Mouse (Mus musculus): Measurements from ENCODE around the gene Pxdn. TPM values are rescaled to one million over a fixed set of nuclear protein-coding genes. Genes with fewer than 3 reads are reported as not detected.
A peak's percentile ranks its signal among the peaks of the same experiment; 100 is the strongest.

Pxdn gene
- polyA plus RNA-seq, 1 experiment from 2014 or later, result 92.0 TPM

DNA sequence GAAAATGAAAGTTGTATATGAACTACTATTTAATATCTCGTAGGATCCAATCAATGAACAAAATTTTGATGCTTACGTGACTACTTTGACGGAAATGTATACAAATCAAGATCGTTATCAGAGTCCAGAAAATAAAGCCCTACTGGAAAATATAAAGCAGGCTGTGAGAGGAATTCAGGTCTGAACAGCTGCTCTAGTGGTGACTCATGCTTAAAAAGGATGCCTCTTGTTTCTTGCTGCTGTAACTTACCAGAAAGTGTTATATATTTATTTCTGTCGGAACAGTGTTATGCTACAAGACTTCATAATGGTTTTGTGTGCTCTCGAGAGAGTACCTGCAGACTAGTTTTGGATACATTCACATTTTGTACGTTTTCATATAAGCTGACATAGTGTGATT, 17.1 kb upstream of the Pxdn start:
- Histone ChIP-seq H3K4me3 (ENCODE audit: control insufficient read depth in 1 of 2, insufficient read depth in 1 of 2, low read depth in 1 of 2, low read length in 2 of 2) (no peak overlapping the region), H3K4me1 (ENCODE audit: control insufficient read depth in 2 of 2, insufficient read depth in 2 of 2, low read length in 2 of 2) (no peaks in the 10 kb centered on the region), H3K27me3 (ENCODE audit: control insufficient read depth, insufficient read depth, low read length) (no peaks in the 10 kb centered on the region), H3K4me2 (ENCODE audit: low read length) (no peak overlapping the region), H3K36me3 (ENCODE audit: control insufficient read depth, insufficient read depth, low read length) (no peaks in the 10 kb centered on the region), H3K9ac (ENCODE audit: low read length) (no peak overlapping the region), H3K27ac (replicated peaks in 1 of 2; ENCODE audit: control insufficient read depth in 1 of 2, insufficient read depth in 1 of 2, low read depth in 2 of 2, low read length in 2 of 2) (no peak overlapping the region), H3K9me3 (ENCODE audit: control insufficient read depth, low read length) (peaks cover 4% of the 10 kb centered on the region; the same call in 1 of the 2 replicates)
- no peak for ATAC-seq (ENCODE audit: insufficient number of reproducible peaks, insufficient read depth, low FRiP score, low read depth)
- whole genome bisulfite sequencing, result 74% methylated on average over 7 of the region's 7 CpGs

DNA sequence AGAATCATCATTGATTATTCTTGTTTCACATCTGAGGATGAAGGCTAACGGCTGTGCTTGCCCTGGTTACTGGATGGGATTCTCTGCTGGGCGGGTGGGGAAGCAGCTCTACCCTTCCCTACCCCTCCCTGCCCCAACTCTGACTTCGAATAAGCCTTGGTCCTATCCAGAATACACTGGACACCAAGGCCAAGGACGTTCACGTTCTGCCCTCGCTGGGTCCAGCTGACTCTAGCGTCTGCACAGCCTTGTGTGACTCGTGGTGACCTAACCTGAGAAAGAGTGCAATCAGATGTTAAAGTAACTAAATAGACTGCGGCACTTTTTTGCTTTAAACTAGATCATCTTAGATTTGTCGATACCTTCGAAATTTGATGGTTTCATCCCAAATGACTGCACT, 15.9 kb upstream of the Pxdn start:
- Histone ChIP-seq H3K9me3 (ENCODE audit: control insufficient read depth, low read length) (peaks cover 4% of the 10 kb centered on the region; the same call in 1 of the 2 replicates), H3K9ac (ENCODE audit: low read length) (no peak overlapping the region), H3K27me3 (ENCODE audit: control insufficient read depth, insufficient read depth, low read length) (no peaks in the 10 kb centered on the region), H3K27ac (replicated peaks in 1 of 2; ENCODE audit: control insufficient read depth in 1 of 2, insufficient read depth in 1 of 2, low read depth in 2 of 2, low read length in 2 of 2) (no peak overlapping the region), H3K4me1 (ENCODE audit: control insufficient read depth in 2 of 2, insufficient read depth in 2 of 2, low read length in 2 of 2) (no peaks in the 10 kb centered on the region), H3K4me3 (ENCODE audit: control insufficient read depth in 1 of 2, insufficient read depth in 1 of 2, low read depth in 1 of 2, low read length in 2 of 2) (no peak overlapping the region), H3K36me3 (ENCODE audit: control insufficient read depth, insufficient read depth, low read length) (no peaks in the 10 kb centered on the region), H3K4me2 (ENCODE audit: low read length) (no peak overlapping the region)
- WGBS, result 78% methylated on average over 11 of the region's 11 CpGs
- no peak for ATAC-seq (ENCODE audit: insufficient number of reproducible peaks, insufficient read depth, low FRiP score, low read depth)

DNA sequence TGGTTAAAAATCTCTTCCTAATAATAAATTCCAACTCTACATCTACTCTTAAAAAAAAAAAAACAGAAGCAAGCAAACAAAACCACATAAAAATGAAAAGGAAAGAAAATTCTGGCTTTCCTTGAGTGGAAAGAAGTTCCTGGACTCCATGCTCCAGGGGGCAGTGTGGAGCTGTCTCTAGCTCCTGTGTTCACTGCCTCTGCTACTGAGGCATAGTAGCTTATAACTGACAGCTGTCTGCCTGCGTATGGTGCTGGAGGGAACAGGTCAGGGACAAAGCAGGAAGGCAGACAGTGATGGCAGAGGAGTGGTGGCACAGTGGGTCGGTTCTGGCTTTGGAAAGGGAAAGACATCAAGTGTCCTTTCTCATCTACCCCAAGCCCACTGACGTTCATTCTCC, 10.5 kb upstream of the Pxdn start:
- H3K9ac ChIP-seq (ENCODE audit: low read length), result no peak overlapping the region
- no peaks in the 10 kb centered on the region for H3K36me3 ChIP-seq (ENCODE audit: control insufficient read depth, insufficient read depth, low read length)
- no peak overlapping the region for H3K27ac ChIP-seq (replicated peaks in 1 of 2; ENCODE audit: control insufficient read depth in 1 of 2, insufficient read depth in 1 of 2, low read depth in 2 of 2, low read length in 2 of 2)
- H3K4me1 ChIP-seq (ENCODE audit: control insufficient read depth in 2 of 2, insufficient read depth in 2 of 2, low read length in 2 of 2), result peaks cover 9 to 15% of the 10 kb centered on the region in 2 experiments
- no peaks in the 10 kb centered on the region for H3K27me3 ChIP-seq (ENCODE audit: control insufficient read depth, insufficient read depth, low read length)
- WGBS, result 38% methylated on average over 3 of the region's 3 CpGs
- H3K9me3 ChIP-seq (ENCODE audit: control insufficient read depth, low read length), result no peaks in the 10 kb centered on the region
- no peak overlapping the region for H3K4me2 ChIP-seq (ENCODE audit: low read length)
- H3K4me3 ChIP-seq (ENCODE audit: control insufficient read depth in 1 of 2, insufficient read depth in 1 of 2, low read depth in 1 of 2, low read length in 2 of 2), result no peak overlapping the region
- no peak for ATAC-seq (ENCODE audit: insufficient number of reproducible peaks, insufficient read depth, low FRiP score, low read depth)

DNA sequence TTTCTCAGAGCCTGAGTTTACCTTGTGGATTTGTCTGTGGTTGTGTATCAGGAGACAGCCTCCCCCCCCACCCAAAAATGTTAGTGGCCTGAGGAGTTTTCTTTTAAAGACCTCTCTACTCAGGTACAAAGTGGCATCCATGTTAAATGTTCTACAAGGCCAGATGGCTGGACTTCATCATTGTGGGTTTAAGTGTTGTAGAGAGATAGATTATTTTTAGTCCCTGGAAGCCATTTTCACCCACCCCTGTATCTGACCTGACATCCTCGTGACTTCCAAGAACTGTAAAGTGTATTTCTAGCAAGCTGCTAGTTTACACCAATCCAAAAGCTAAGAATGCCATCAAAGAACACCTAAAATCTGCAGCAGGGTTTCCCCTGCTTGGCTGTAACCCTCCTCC, 6.8 kb upstream of the Pxdn start:
- ATAC-seq (ENCODE audit: insufficient number of reproducible peaks, insufficient read depth, low FRiP score, low read depth), result no peak
- H3K27ac ChIP-seq (replicated peaks in 1 of 2; ENCODE audit: control insufficient read depth in 1 of 2, insufficient read depth in 1 of 2, low read depth in 2 of 2, low read length in 2 of 2), result peak overlapping the region in 1 of 2 experiments; percentile 30; a peak in 1 of 4 replicates
- 21% methylated on average over 1 of the region's 1 CpGs for WGBS

DNA sequence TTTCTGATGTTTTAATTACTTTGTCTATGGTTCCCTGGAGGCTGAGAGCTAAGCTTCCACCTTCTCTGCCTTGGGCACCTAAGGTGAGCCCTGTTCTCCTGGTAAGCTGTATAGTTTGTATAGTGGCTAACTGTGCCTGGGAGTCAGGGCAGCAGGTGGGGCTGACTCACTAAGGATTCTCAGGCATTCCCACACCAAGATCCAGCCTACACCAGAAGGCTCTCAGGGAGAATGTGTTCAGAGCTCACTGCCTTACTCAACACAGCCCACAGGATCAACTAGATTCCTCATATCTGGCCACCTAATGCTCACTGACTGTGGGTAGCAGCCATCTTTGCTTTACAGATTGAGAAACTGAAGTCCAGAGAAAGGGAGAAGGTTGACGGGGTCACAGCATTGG, 4.5 kb upstream of the Pxdn start:
- H3K27ac ChIP-seq (replicated peaks in 1 of 2; ENCODE audit: control insufficient read depth in 1 of 2, insufficient read depth in 1 of 2, low read depth in 2 of 2, low read length in 2 of 2), result no peak overlapping the region
- peaks cover 19 to 20% of the 10 kb centered on the region in 2 experiments for H3K4me1 ChIP-seq (ENCODE audit: control insufficient read depth in 2 of 2, insufficient read depth in 2 of 2, low read length in 2 of 2)
- no peaks in the 10 kb centered on the region for H3K9me3 ChIP-seq (ENCODE audit: control insufficient read depth, low read length)
- H3K4me3 ChIP-seq (ENCODE audit: control insufficient read depth in 1 of 2, insufficient read depth in 1 of 2, low read depth in 1 of 2, low read length in 2 of 2), result no peak overlapping the region
- WGBS, result 94% methylated on average over 1 of the region's 1 CpGs
- H3K27me3 ChIP-seq (ENCODE audit: control insufficient read depth, insufficient read depth, low read length), result no peaks in the 10 kb centered on the region
- ATAC-seq (ENCODE audit: insufficient number of reproducible peaks, insufficient read depth, low FRiP score, low read depth), result no peak
- H3K4me2 ChIP-seq (ENCODE audit: low read length), result no peak overlapping the region
- no peaks in the 10 kb centered on the region for H3K36me3 ChIP-seq (ENCODE audit: control insufficient read depth, insufficient read depth, low read length)
- H3K9ac ChIP-seq (ENCODE audit: low read length), result no peak overlapping the region

More for the DNA sequence above, 6.8 kb upstream of the Pxdn start:
- Histone ChIP-seq H3K27me3 (ENCODE audit: control insufficient read depth, insufficient read depth, low read length) (no peaks in the 10 kb centered on the region), H3K4me3 (ENCODE audit: control insufficient read depth in 1 of 2, insufficient read depth in 1 of 2, low read depth in 1 of 2, low read length in 2 of 2) (no peak overlapping the region), H3K36me3 (ENCODE audit: control insufficient read depth, insufficient read depth, low read length) (no peaks in the 10 kb centered on the region), H3K9ac (ENCODE audit: low read length) (no peak overlapping the region), H3K4me2 (ENCODE audit: low read length) (no peak overlapping the region), H3K4me1 (ENCODE audit: control insufficient read depth in 2 of 2, insufficient read depth in 2 of 2, low read length in 2 of 2) (peaks cover 14 to 15% of the 10 kb centered on the region in 2 experiments), H3K9me3 (ENCODE audit: control insufficient read depth, low read length) (no peaks in the 10 kb centered on the region)

DNA sequence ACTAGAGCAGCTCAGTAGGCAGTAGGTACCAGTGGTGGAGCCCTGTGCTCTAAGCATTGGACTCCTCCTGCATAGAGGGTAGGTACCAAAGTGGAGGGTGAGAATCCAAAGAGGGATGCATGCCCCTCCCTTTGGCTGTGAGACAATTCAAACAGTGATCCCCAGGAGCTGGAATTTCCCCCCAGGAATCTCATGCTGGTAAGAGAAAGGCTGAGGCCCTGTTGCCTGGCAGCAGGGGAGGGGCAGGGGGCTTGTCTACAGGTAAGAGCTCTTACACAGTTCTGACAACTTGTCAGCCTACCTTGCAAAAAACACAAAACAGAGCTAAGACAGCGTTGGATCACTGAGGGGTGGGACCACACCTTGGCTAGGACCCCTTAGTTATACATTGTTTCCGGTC, 3.9 kb upstream of the Pxdn start:
- no peaks in the 10 kb centered on the region for H3K36me3 ChIP-seq (ENCODE audit: control insufficient read depth, insufficient read depth, low read length)
- H3K27me3 ChIP-seq (ENCODE audit: control insufficient read depth, insufficient read depth, low read length), result no peaks in the 10 kb centered on the region
- WGBS, result 76% methylated on average over 2 of the region's 2 CpGs
- H3K4me3 ChIP-seq (ENCODE audit: control insufficient read depth in 1 of 2, insufficient read depth in 1 of 2, low read depth in 1 of 2, low read length in 2 of 2), result no peak overlapping the region
- no peak overlapping the region for H3K9ac ChIP-seq (ENCODE audit: low read length)
- ATAC-seq (ENCODE audit: insufficient number of reproducible peaks, insufficient read depth, low FRiP score, low read depth), result no peak
- no peak overlapping the region for H3K4me2 ChIP-seq (ENCODE audit: low read length)
- peaks cover 19 to 20% of the 10 kb centered on the region in 2 experiments for H3K4me1 ChIP-seq (ENCODE audit: control insufficient read depth in 2 of 2, insufficient read depth in 2 of 2, low read length in 2 of 2)
- no peaks in the 10 kb centered on the region for H3K9me3 ChIP-seq (ENCODE audit: control insufficient read depth, low read length)
- no peak overlapping the region for H3K27ac ChIP-seq (replicated peaks in 1 of 2; ENCODE audit: control insufficient read depth in 1 of 2, insufficient read depth in 1 of 2, low read depth in 2 of 2, low read length in 2 of 2)

DNA sequence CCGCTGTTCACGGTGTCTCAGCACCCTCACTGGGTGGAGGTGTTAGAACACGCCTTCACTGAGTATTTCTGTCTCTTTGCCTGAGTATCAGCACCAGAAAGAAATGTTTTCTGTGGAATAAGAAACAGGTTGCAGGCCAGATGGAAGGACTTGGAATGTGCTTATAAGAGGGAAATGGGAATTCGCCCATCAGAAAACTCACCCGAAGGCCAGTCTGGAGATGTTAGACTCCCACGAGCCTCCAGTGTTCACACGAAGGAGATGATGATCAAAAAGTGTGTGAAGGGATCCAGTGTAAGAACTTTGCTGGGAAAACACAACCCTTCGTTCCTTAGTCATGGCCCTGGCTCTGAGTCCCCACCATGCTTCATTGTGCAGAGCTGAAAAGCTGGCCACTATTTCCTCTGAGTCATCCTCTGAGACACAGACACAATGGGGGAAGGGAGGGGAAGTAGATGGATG, 3.3 kb upstream of the Pxdn start:
- ATAC-seq (ENCODE audit: insufficient number of reproducible peaks, insufficient read depth, low FRiP score, low read depth), result no peak
- H3K36me3 ChIP-seq (ENCODE audit: control insufficient read depth, insufficient read depth, low read length), result no peaks in the 10 kb centered on the region
- no peaks in the 10 kb centered on the region for H3K9me3 ChIP-seq (ENCODE audit: control insufficient read depth, low read length)
- no peak overlapping the region for H3K9ac ChIP-seq (ENCODE audit: low read length)
- WGBS, result 72% methylated on average over 8 of the region's 8 CpGs
- H3K4me3 ChIP-seq (ENCODE audit: control insufficient read depth in 1 of 2, insufficient read depth in 1 of 2, low read depth in 1 of 2, low read length in 2 of 2), result no peak overlapping the region
- H3K27ac ChIP-seq (replicated peaks in 1 of 2; ENCODE audit: control insufficient read depth in 1 of 2, insufficient read depth in 1 of 2, low read depth in 2 of 2, low read length in 2 of 2), result 0 out of 4 replicates have a peak overlapping the region, but pooled peaks of 1 of the 2 experiments have one; percentile 10
- no peaks in the 10 kb centered on the region for H3K27me3 ChIP-seq (ENCODE audit: control insufficient read depth, insufficient read depth, low read length)
- peaks cover 21 to 22% of the 10 kb centered on the region in 2 experiments for H3K4me1 ChIP-seq (ENCODE audit: control insufficient read depth in 2 of 2, insufficient read depth in 2 of 2, low read length in 2 of 2)
- H3K4me2 ChIP-seq (ENCODE audit: low read length), result no peak overlapping the region

DNA sequence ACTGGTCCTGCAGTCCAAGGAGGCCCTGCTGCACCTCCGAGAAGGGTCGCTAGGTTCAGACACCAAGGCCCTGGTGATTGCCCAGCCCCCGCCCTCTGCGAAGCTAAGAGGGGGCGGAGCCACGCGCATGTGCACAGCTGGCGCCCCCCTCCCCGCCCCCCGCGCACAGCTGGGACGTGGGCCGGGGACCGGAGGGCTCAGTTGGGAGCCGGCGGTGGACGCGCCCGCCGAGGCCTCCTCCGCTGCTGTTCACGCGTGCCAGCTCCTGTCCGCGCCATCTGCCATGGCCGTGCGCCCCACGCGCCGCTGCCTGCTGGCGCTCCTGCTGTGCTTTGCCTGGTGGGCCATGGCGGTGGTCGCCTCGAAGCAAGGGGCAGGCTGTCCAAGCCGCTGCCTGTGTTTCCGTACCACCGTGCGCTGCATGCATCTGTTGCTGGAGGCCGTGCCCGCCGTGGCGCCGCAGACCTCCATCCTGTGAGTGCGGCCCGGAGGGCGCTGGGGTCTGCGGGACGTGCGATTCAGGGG, 505 bp downstream of the Pxdn start:
- Histone ChIP-seq H3K27ac (replicated peaks in 1 of 2; ENCODE audit: control insufficient read depth in 1 of 2, insufficient read depth in 1 of 2, low read depth in 2 of 2, low read length in 2 of 2) (peak overlapping the region; percentile 60 to 91), H3K9me3 (ENCODE audit: control insufficient read depth, low read length) (no peaks in the 10 kb centered on the region), H3K4me2 (ENCODE audit: low read length) (peak overlapping the region; percentile 73), H3K4me3 (ENCODE audit: control insufficient read depth in 1 of 2, insufficient read depth in 1 of 2, low read depth in 1 of 2, low read length in 2 of 2) (peak overlapping the region; percentile 61 to 87), H3K4me1 (ENCODE audit: control insufficient read depth in 2 of 2, insufficient read depth in 2 of 2, low read length in 2 of 2) (peaks cover 26 to 36% of the 10 kb centered on the region in 2 experiments), H3K27me3 (ENCODE audit: control insufficient read depth, insufficient read depth, low read length) (no peaks in the 10 kb centered on the region), H3K9ac (ENCODE audit: low read length) (peak overlapping the region; percentile 95), H3K36me3 (ENCODE audit: control insufficient read depth, insufficient read depth, low read length) (no peaks in the 10 kb centered on the region)
- under 1% methylated on average over 40 of the region's 49 CpGs for WGBS
- peak; percentile 83 for ATAC-seq (ENCODE audit: insufficient number of reproducible peaks, insufficient read depth, low FRiP score, low read depth)
